Mouse (Mus musculus): ENCODE data around the gene Nell2. TPM values are rescaled to one million over a fixed set of nuclear protein-coding genes. Genes with fewer than 3 reads are reported as not detected.

Gene Nell2
- polyA plus RNA-seq, 1 experiment = 0.30 TPM

GRCm38 (mm10) chr15:95047486-95047885 lies 480.9 kb downstream of the Nell2 start:
- Histone ChIP-seq H3K4me3 (replicated peaks; ENCODE audit: extremely low read depth, low read depth, low read length) (no peak overlapping the region), H3K4me1 (ENCODE audit: control insufficient read depth, insufficient read depth, low read length) (no peaks in the 10 kb centered on the region)
- 92% methylated on average over 2 of the region's 2 CpGs for WGBS
- DNase-seq = no peak
- TF ChIP-seq CTCF (IDR thresholded peaks at IDR 0.05; ENCODE audit: insufficient read depth, low read length) = no peak

GRCm38 (mm10) chr15:95044011-95044410 lies 484.3 kb downstream of the Nell2 start:
- no peak overlapping the region for H3K4me3 ChIP-seq (replicated peaks; ENCODE audit: extremely low read depth, low read depth, low read length)
- 80% methylated on average over 8 of the region's 8 CpGs for WGBS
- no peaks in the 10 kb centered on the region for H3K4me1 ChIP-seq (ENCODE audit: control insufficient read depth, insufficient read depth, low read length)
- no peak for DNase-seq
- TF ChIP-seq POLR2A (IDR thresholded peaks at IDR 0.05; ENCODE audit: borderline replicate concordance, extremely low read depth, low read depth, low read length) = no peak
- TF ChIP-seq CTCF (IDR thresholded peaks at IDR 0.05; ENCODE audit: insufficient read depth, low read length) = no peak

DNA sequence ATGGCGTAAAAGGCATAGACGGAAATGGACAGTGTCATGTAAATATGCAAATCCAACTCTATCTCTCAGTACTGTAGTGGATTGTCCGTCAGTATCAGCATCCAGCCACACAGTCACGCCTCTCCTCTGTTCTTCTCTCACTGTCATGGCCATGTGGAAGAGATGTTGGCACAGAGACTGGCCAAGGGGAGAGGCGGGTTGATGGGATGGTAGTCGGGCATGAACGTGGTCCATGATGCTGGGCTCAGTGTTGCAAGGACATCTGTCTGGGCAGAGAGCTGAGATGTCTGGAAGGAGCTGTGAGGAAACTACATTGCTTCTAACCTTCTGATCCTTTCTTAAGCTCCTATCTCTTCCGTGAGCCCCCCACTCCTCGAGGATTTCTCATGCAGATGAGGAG lies 485.9 kb downstream of the Nell2 start:
- no peaks in the 10 kb centered on the region for H3K4me1 ChIP-seq (ENCODE audit: control insufficient read depth, insufficient read depth, low read length)
- no peak for DNase-seq
- TF ChIP-seq POLR2A (IDR thresholded peaks at IDR 0.05; ENCODE audit: borderline replicate concordance, extremely low read depth, low read depth, low read length) (no peak), CTCF (IDR thresholded peaks at IDR 0.05; ENCODE audit: insufficient read depth, low read length) (no peak)
- 77% methylated on average over 9 of the region's 9 CpGs for WGBS
- no peak overlapping the region for H3K4me3 ChIP-seq (replicated peaks; ENCODE audit: extremely low read depth, low read depth, low read length)

GRCm38 (mm10) chr15:95029487-95029875 lies 498.9 kb downstream of the Nell2 start:
- DNase-seq = no peak
- TF ChIP-seq CTCF (IDR thresholded peaks at IDR 0.05; ENCODE audit: insufficient read depth, low read length) = no peak
- no peak for TF ChIP-seq POLR2A (IDR thresholded peaks at IDR 0.05; ENCODE audit: borderline replicate concordance, extremely low read depth, low read depth, low read length)
- WGBS = 60% methylated on average over 5 of the region's 5 CpGs
- Histone ChIP-seq H3K4me3 (replicated peaks; ENCODE audit: extremely low read depth, low read depth, low read length) (no peak overlapping the region), H3K4me1 (ENCODE audit: control insufficient read depth, insufficient read depth, low read length) (no peaks in the 10 kb centered on the region)

GRCm38 (mm10) chr15:95028862-95029486 lies 499.4 kb downstream of the Nell2 start:
- no peaks in the 10 kb centered on the region for H3K4me1 ChIP-seq (ENCODE audit: control insufficient read depth, insufficient read depth, low read length)
- no peak for TF ChIP-seq POLR2A (IDR thresholded peaks at IDR 0.05; ENCODE audit: borderline replicate concordance, extremely low read depth, low read depth, low read length)
- WGBS = 86% methylated on average over 13 of the region's 13 CpGs
- no peak overlapping the region for H3K4me3 ChIP-seq (replicated peaks; ENCODE audit: extremely low read depth, low read depth, low read length)
- DNase-seq = no peak

Other genes starting within 250 kb of the Nell2 start
- not detected in 2 replicates for gene Dbx2, start 127.4 kb upstream of the Nell2 start, polyA plus RNA-seq (2012; rRNA removed)